Mouse (Mus musculus) liver, embryonic 14.5 days (tissue): Measurements from ENCODE around the gene Lyl1. TPM values are rescaled to one million over a fixed set of nuclear protein-coding genes. Genes with fewer than 3 reads are reported as not detected.

Source experiments
- ATAC-seq: fragments of 200-750 bp; cut with Nextera tagmentation; 2 replicates; pipeline ENCODE4 v1.8.0; 2017; ENCODE audit warnings: moderate number of reproducible peaks, mild to moderate bottlenecking, moderate library complexity; ENCODE audit not compliant: insufficient read depth
- DNase-seq, 3 experiments: peaks; one replicate each; pipeline ENCODE4 v3.0.0-alpha.2; 2012 to 2013; ENCODE audit warnings: low read depth in 3 of 3, low spot score in 3 of 3
- H3K27ac ChIP-seq: fragments of 300-500 bp; sonication (generic); 2 replicates; pipeline ENCODE4 v1.5.1; 2014; ENCODE audit warnings: moderate library complexity, mild to moderate bottlenecking, control low read depth, inconsistent platforms
- H3K27me3 ChIP-seq: fragments of 300-500 bp; sonication (generic); 2 replicates; pipeline ENCODE4 v1.6.1; 2014; ENCODE audit warnings: mild to moderate bottlenecking, low read length, moderate library complexity; ENCODE audit not compliant: control insufficient read depth, insufficient read depth
- H3K36me3 ChIP-seq: fragments of 300-500 bp; sonication (generic); replicated peaks from 2 replicates; pipeline ENCODE4 v1.6.1; 2014; ENCODE audit warnings: low read depth; ENCODE audit not compliant: control insufficient read depth, insufficient read depth
- H3K4me1 ChIP-seq, 2 experiments: fragments of 200-500 bp in 1 of 2; fragments of 300-500 bp in 1 of 2; sonication (generic) in 1 of 2; replicated peaks; 2 replicates each; pipeline ENCODE4 v1.6.1; 2012 to 2014; ENCODE audit warnings: antibody characterized with exemption in 1 of 2, inconsistent platforms in 1 of 2, low read length in 1 of 2; ENCODE audit not compliant: control insufficient read depth in 2 of 2, insufficient read depth in 2 of 2
- H3K4me2 ChIP-seq: fragments of 300-500 bp; sonication (generic); 2 replicates; pipeline ENCODE4 v1.6.1; 2014; ENCODE audit warnings: low read depth, mild to moderate bottlenecking, control low read depth, moderate library complexity
- H3K4me3 ChIP-seq, 2 experiments: fragments of 200-500 bp in 1 of 2; fragments of 300-500 bp in 1 of 2; sonication (generic) in 1 of 2; 2 replicates each; pipeline ENCODE4 v1.5.1; 2012 to 2014; ENCODE audit warnings: low read depth in 2 of 2, low read length in 2 of 2, mild to moderate bottlenecking in 2 of 2, control low read depth in 1 of 2, inconsistent platforms in 1 of 2, moderate library complexity in 1 of 2; ENCODE audit not compliant: insufficient read depth in 1 of 2
- H3K9ac ChIP-seq: fragments of 300-500 bp; sonication (generic); replicated peaks from 2 replicates; pipeline ENCODE4 v1.6.1; 2014; ENCODE audit warnings: mild to moderate bottlenecking, control low read depth, moderate library complexity
- H3K9me3 ChIP-seq: fragments of 300-500 bp; sonication (generic); 2 replicates; pipeline ENCODE4 v1.6.1; 2016; ENCODE audit warnings: low read length, mixed read lengths; ENCODE audit not compliant: control insufficient read depth
- CTCF ChIP-seq: IDR thresholded peaks from 2 replicates; pipeline ENCODE4 v1.5.1; 2016; ENCODE audit warnings: antibody characterized with exemption, low read depth, control low read depth
- EP300 ChIP-seq: IDR thresholded peaks from 2 replicates; pipeline ENCODE4 v1.6.1; 2016; ENCODE audit warnings: antibody characterized with exemption, low read depth
- WGBS: fragments of 180-500 bp; shearing (Covaris S2); extraction: QIAGEN DNeasy Blood & Tissue Kit; methylation state at CpG from one replicate; pipeline ENCODE4 v1.1.7; 2014; ENCODE audit not compliant: insufficient replicate concordance; 5-methylcytosine and 5-hydroxymethylcytosine counted together
- polyA plus RNA-seq, 2 experiments: library from polyadenylated mRNA; depleted of rRNA in 1 of 2; stranded (reverse) in 1 of 2; unstranded in 1 of 2; fragments of >200 nt; fragmentation: Nextera tagmentation in 1 of 2; extraction: Ambion mirVana in 1 of 2; gene quantifications; 2 replicates each; pipeline versions ENCODE4 v1.2.1 to v1.2.3; 2012 to 2014

Gene Lyl1
- polyA plus RNA-seq, 2 experiments = 45.4 to 55.6 TPM

- H3K36me3 ChIP-seq = peaks cover 10% of the 10 kb centered on the region; the same call in 1 of the 2 replicates
- H3K4me3 ChIP-seq = no peak overlapping the region
- no peaks in the 10 kb centered on the region for H3K27me3 ChIP-seq
- H3K4me1 ChIP-seq = peaks cover 15 to 19% of the 10 kb centered on the region in 2 experiments
- no peak for DNase-seq
- H3K9ac ChIP-seq = no peak overlapping the region
- no peak for ATAC-seq
- H3K27ac ChIP-seq = no peak overlapping the region
- H3K4me2 ChIP-seq = no peak overlapping the region
- TF ChIP-seq EP300 (no peak), CTCF (no peak)
- H3K9me3 ChIP-seq = no peaks in the 10 kb centered on the region
- 43% methylated on average over 2 of the region's 2 CpGs for WGBS
These were observed 19.0 kb upstream of the Lyl1 start for GRCm38 (mm10) chr8:84682257-84682656.

DNA sequence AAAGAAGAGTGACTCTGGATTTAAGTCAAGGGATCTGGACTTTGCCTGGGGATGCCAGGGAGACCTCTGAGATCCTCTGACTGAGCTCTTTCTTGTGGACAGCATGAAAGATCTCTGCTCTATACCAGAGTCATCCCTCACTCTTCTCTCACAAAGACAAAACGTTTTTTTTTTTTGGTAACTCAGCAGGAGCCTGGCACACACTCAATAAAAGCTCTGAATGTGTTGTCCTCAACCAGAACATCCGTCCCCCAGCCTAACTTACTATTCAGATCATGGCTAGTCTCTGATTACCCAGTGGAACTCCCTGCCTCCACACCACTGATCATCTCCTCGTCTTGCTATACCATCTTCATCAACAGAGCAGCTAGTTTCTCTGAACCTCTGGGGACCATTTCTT is 16.7 kb upstream of the Lyl1 start:
- H3K9ac ChIP-seq = no peak overlapping the region
- H3K36me3 ChIP-seq = peaks cover 10% of the 10 kb centered on the region; the same call in 1 of the 2 replicates
- ATAC-seq = no peak
- no peaks in the 10 kb centered on the region for H3K27me3 ChIP-seq
- 59% methylated on average over 3 of the region's 3 CpGs for WGBS
- no peak for DNase-seq
- H3K4me3 ChIP-seq = no peak overlapping the region
- peaks cover 25 to 26% of the 10 kb centered on the region in 2 experiments for H3K4me1 ChIP-seq
- H3K4me2 ChIP-seq = no peak overlapping the region
- no peak overlapping the region for H3K27ac ChIP-seq
- no peak for TF ChIP-seq EP300
- no peak for TF ChIP-seq CTCF
- no peaks in the 10 kb centered on the region for H3K9me3 ChIP-seq

- Histone ChIP-seq H3K9me3 (no peaks in the 10 kb centered on the region), H3K4me3 (peak within 1 kb of the TSS; percentile 81), H3K36me3 (peaks cover 7% of the 10 kb centered on the region; the same call in 1 of the 2 replicates), H3K27me3 (no peaks in the 10 kb centered on the region), H3K4me2 (peak within 1 kb of the TSS; percentile 91), H3K27ac (peak within 1 kb of the TSS; percentile 67), H3K9ac (peak within 1 kb of the TSS; percentile 83), H3K4me1 (peaks cover 27 to 32% of the 10 kb centered on the region in 2 experiments)
- WGBS = 9% methylated on average over 20 of the region's 20 CpGs
- ATAC-seq (peak; percentile 6; the same call in 1 of the 2 replicates), DNase-seq (peak in 1 of 3 experiments; percentile 47)
- TF ChIP-seq EP300 = no peak
- TF ChIP-seq CTCF = no peak
These were observed 14.9 kb upstream of the Lyl1 start, which contains the start of gene Trmt1 for GRCm38 (mm10) chr8:84686191-84687002. Trmt1 (plus strand) TSS chr8:84686307.

DNA sequence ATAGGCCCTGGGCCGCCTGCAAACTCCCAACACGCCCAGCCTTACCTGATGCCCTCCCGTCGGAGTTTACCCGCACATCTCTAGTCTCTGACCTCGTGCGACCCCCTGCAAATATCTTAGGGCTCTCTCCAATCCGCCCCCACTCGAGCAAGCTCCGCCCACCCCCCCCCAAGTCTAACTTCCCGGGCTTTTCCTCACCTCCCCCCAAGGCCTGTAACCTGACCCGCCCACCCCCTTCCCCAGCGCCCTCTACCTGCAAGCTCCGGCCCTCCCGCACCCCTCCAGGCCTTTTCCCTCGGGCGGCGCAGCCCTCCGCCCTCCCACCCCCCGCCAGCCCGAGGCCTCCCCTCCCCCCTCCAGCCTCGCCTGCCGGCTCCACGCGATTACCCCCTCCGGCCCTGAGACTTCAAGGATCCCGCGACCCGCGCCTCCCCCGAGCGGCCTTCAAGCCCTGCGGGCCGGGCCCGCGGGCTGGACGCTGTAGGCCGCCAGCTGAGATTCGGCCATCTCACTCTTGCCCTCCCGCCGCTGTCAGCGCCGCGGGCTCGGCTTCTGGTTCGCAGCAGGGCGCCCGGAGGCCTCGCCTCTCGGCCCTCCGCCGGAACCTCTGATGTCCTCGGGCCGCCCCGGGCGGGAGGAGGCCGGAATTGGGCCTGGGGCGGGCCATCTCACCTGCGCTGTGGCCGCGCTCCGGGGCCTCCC is 14.1 kb upstream of the Lyl1 start:
- peak; percentile 55 for ATAC-seq
- H3K4me2 ChIP-seq = peak overlapping the region; percentile 91
- under 1% methylated on average over 60 of the region's 62 CpGs for WGBS
- H3K9me3 ChIP-seq = no peaks in the 10 kb centered on the region
- peaks cover 27 to 32% of the 10 kb centered on the region in 2 experiments for H3K4me1 ChIP-seq
- H3K9ac ChIP-seq = peak overlapping the region; percentile 83
- peak overlapping the region; percentile 81 for H3K4me3 ChIP-seq
- peak overlapping the region; percentile 67 for H3K27ac ChIP-seq
- peaks cover 5% of the 10 kb centered on the region; the same call in 1 of the 2 replicates for H3K36me3 ChIP-seq
- DNase-seq = peak in 1 of 3 experiments; percentile 28
- H3K27me3 ChIP-seq = no peaks in the 10 kb centered on the region
- TF ChIP-seq CTCF = peak; percentile 33
- TF ChIP-seq EP300 = no peak

GRCm38 (mm10) chr8:84687705-84688100 is 13.6 kb upstream of the Lyl1 start, which contains the start of gene Nacc1:
Nacc1 (minus strand) TSS chr8:84687862.
- DNase-seq = peak; percentile 76 to 81 (median 78)
- peaks cover 27 to 32% of the 10 kb centered on the region in 2 experiments for H3K4me1 ChIP-seq

More at GRCm38 (mm10) chr8:84687705-84688100, 13.6 kb upstream of the Lyl1 start, which contains the start of gene Nacc1:
- Histone ChIP-seq H3K4me3 (peak within 1 kb of the TSS; percentile 81 to 89), H3K27ac (peak within 1 kb of the TSS; percentile 67), H3K9me3 (no peaks in the 10 kb centered on the region), H3K4me2 (peak within 1 kb of the TSS; percentile 91), H3K36me3 (peaks cover 6% of the 10 kb centered on the region; the same call in 1 of the 2 replicates), H3K27me3 (no peaks in the 10 kb centered on the region), H3K9ac (peak within 1 kb of the TSS; percentile 83)
- WGBS = 0% methylated on average over 37 of the region's 37 CpGs
- ATAC-seq = peak; percentile 79
- peak; percentile 14; the same call in 1 of the 2 replicates for TF ChIP-seq EP300
- peak; percentile 14; the same call in 1 of the 2 replicates for TF ChIP-seq CTCF
